Mouse (Mus musculus): Measurements from ENCODE around the gene Mbtps1. TPM values are rescaled to one million over a fixed set of nuclear protein-coding genes. Genes with fewer than 3 reads are reported as not detected.
A peak's percentile ranks its signal among the peaks of the same experiment; 100 is the strongest.

Gene Mbtps1
- polyA plus RNA-seq, 1 experiment from 2014 or later, result 131 TPM

DNA sequence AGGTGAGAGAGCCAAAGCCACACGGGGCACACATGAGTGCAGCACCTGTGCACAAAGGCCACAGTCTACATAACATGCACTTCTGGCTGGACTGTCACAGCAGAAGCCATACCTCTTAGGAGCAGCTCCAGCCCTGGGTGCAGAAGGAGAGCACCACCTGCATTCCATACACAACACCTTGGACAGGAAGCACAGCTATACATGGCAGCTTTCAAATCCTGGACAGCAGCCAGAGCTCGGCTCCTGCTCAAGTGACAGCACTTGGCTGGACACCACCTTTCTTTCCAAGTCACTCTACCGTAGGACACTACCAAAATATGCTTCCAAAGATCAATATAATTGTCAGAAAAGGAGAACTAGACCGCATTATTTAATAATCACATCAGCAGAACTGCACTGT lies 45.1 kb downstream of the Mbtps1 start:
- Histone ChIP-seq H3K4me3 (ENCODE audit: low read length) (no peak overlapping the region), H3K4me1 (ENCODE audit: insufficient read depth, low read length) (no peaks in the 10 kb centered on the region), H3K4me2 (replicated peaks; ENCODE audit: low read depth, low read length) (no peak overlapping the region), H3K27me3 (ENCODE audit: insufficient read depth, low read length) (no peaks in the 10 kb centered on the region), H3K9me3 (ENCODE audit: low read length) (no peaks in the 10 kb centered on the region), H3K36me3 (ENCODE audit: insufficient read depth, low read length) (peaks cover 87% of the 10 kb centered on the region), H3K27ac (ENCODE audit: low read length) (no peak overlapping the region), H3K9ac (replicated peaks; ENCODE audit: low read length) (no peak overlapping the region)
- 86% methylated on average over 4 of the region's 4 CpGs for WGBS
- ATAC-seq (ENCODE audit: low FRiP score, low TSS enrichment), result no peak

GRCm38 (mm10) chr8:119511722-119512121 lies 46.8 kb downstream of the Mbtps1 start:
- H3K4me2 ChIP-seq (replicated peaks; ENCODE audit: low read depth, low read length), result no peak overlapping the region
- 97% methylated on average over 7 of the region's 7 CpGs for WGBS

GRCm38 (mm10) chr8:119510471-119510870 lies 48.1 kb downstream of the Mbtps1 start:
- Histone ChIP-seq H3K4me1 (ENCODE audit: insufficient read depth, low read length) (no peaks in the 10 kb centered on the region), H3K27me3 (ENCODE audit: insufficient read depth, low read length) (no peaks in the 10 kb centered on the region), H3K27ac (ENCODE audit: low read length) (no peak overlapping the region), H3K9ac (replicated peaks; ENCODE audit: low read length) (no peak overlapping the region), H3K4me3 (ENCODE audit: low read length) (no peak overlapping the region), H3K36me3 (ENCODE audit: insufficient read depth, low read length) (peaks cover 79% of the 10 kb centered on the region), H3K9me3 (ENCODE audit: low read length) (no peaks in the 10 kb centered on the region), H3K4me2 (replicated peaks; ENCODE audit: low read depth, low read length) (no peak overlapping the region)
- 88% methylated on average over 9 of the region's 9 CpGs for WGBS
- no peak for ATAC-seq (ENCODE audit: low FRiP score, low TSS enrichment)

More at GRCm38 (mm10) chr8:119511722-119512121, 46.8 kb downstream of the Mbtps1 start:
- Histone ChIP-seq H3K9me3 (ENCODE audit: low read length) (no peaks in the 10 kb centered on the region), H3K4me1 (ENCODE audit: insufficient read depth, low read length) (no peaks in the 10 kb centered on the region), H3K27ac (ENCODE audit: low read length) (no peak overlapping the region), H3K4me3 (ENCODE audit: low read length) (no peak overlapping the region), H3K9ac (replicated peaks; ENCODE audit: low read length) (no peak overlapping the region), H3K27me3 (ENCODE audit: insufficient read depth, low read length) (no peaks in the 10 kb centered on the region), H3K36me3 (ENCODE audit: insufficient read depth, low read length) (peaks cover 83% of the 10 kb centered on the region)
- ATAC-seq (ENCODE audit: low FRiP score, low TSS enrichment), result no peak

DNA sequence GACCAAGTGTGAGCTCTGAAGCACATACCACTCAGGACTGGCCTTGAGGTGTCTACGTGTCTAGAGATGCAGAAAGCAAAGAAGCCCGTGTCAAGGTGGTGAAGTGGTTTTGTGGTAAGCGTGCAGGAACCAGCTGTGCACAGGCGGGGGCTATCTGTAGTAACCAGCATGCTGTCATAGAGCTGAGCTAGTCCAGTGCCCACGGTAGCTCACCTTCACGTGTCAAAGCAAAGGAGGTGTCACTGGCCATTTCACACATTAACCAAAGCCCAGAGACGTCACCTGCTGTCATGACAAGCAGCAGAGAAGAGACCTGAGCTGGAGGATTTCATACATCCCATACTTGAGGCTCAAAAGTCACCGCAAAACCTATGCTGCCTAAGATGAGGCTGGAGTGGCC lies 52.4 kb downstream of the Mbtps1 start:
- Histone ChIP-seq H3K4me3 (ENCODE audit: low read length) (no peak overlapping the region), H3K27me3 (ENCODE audit: insufficient read depth, low read length) (no peaks in the 10 kb centered on the region), H3K27ac (ENCODE audit: low read length) (no peak overlapping the region), H3K9ac (replicated peaks; ENCODE audit: low read length) (no peak overlapping the region), H3K9me3 (ENCODE audit: low read length) (no peaks in the 10 kb centered on the region), H3K36me3 (ENCODE audit: insufficient read depth, low read length) (peaks cover 41% of the 10 kb centered on the region), H3K4me2 (replicated peaks; ENCODE audit: low read depth, low read length) (no peak overlapping the region), H3K4me1 (ENCODE audit: insufficient read depth, low read length) (0 out of 2 replicates have a peak, but pooled peaks cover 6% of the 10 kb centered on the region)
- ATAC-seq (ENCODE audit: low FRiP score, low TSS enrichment), result no peak
- WGBS, result 79% methylated on average over 8 of the region's 8 CpGs

GRCm38 (mm10) chr8:119505488-119505887 lies 53.0 kb downstream of the Mbtps1 start:
- peaks cover 37% of the 10 kb centered on the region for H3K36me3 ChIP-seq (ENCODE audit: insufficient read depth, low read length)
- H3K4me1 ChIP-seq (ENCODE audit: insufficient read depth, low read length), result 0 out of 2 replicates have a peak, but pooled peaks cover 6% of the 10 kb centered on the region

DNA sequence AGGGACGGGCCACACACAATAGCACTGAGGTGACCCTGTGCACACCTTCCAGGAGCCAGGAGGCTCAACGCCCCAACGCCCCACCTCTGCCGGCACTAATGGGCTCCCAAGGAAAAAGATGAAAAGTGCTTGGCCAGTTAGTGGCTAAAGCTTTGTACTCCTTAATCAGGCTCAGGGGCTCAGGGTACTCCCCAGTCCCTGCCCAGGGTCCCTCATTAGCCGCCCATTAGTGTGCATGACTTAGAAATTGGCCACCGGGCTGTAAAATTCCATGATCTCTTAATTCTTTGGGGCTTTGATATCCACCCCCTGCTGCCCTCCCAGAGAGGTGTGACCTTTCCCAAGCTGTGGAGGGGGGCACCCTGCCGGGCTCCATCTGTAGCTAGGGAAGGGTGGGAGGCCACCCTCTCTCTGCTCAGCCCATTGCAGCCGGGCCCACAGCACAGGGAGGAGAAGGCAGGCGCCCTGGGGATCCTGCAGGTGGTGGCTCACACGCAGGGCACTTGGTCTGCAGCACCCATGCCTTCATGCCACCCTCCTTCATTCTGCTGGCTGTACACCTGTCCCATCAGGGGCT lies 55.3 kb downstream of the Mbtps1 start:
- WGBS, result 31% methylated on average over 9 of the region's 10 CpGs
- Histone ChIP-seq H3K9ac (replicated peaks; ENCODE audit: low read length) (no peak overlapping the region), H3K9me3 (ENCODE audit: low read length) (no peaks in the 10 kb centered on the region), H3K27me3 (ENCODE audit: insufficient read depth, low read length) (no peaks in the 10 kb centered on the region), H3K4me1 (ENCODE audit: insufficient read depth, low read length) (0 out of 2 replicates have a peak, but pooled peaks cover 6% of the 10 kb centered on the region), H3K4me3 (ENCODE audit: low read length) (no peak overlapping the region), H3K36me3 (ENCODE audit: insufficient read depth, low read length) (peaks cover 15% of the 10 kb centered on the region), H3K27ac (ENCODE audit: low read length) (no peak overlapping the region), H3K4me2 (replicated peaks; ENCODE audit: low read depth, low read length) (no peak overlapping the region)
- no peak for ATAC-seq (ENCODE audit: low FRiP score, low TSS enrichment)

More at GRCm38 (mm10) chr8:119505488-119505887, 53.0 kb downstream of the Mbtps1 start:
- no peak for ATAC-seq (ENCODE audit: low FRiP score, low TSS enrichment)
- Histone ChIP-seq H3K27ac (ENCODE audit: low read length) (no peak overlapping the region), H3K9me3 (ENCODE audit: low read length) (no peaks in the 10 kb centered on the region), H3K4me3 (ENCODE audit: low read length) (no peak overlapping the region), H3K4me2 (replicated peaks; ENCODE audit: low read depth, low read length) (no peak overlapping the region), H3K9ac (replicated peaks; ENCODE audit: low read length) (no peak overlapping the region), H3K27me3 (ENCODE audit: insufficient read depth, low read length) (no peaks in the 10 kb centered on the region)
- WGBS, result 61% methylated on average over 9 of the region's 9 CpGs

- Histone ChIP-seq H3K9ac (replicated peaks; ENCODE audit: low read length) (0 out of 2 replicates have a peak overlapping the region, but pooled peaks have one; percentile 1), H3K36me3 (ENCODE audit: insufficient read depth, low read length) (peaks cover 5% of the 10 kb centered on the region), H3K27ac (ENCODE audit: low read length) (no peak overlapping the region), H3K9me3 (ENCODE audit: low read length) (no peaks in the 10 kb centered on the region), H3K4me2 (replicated peaks; ENCODE audit: low read depth, low read length) (no peak overlapping the region), H3K4me1 (ENCODE audit: insufficient read depth, low read length) (0 out of 2 replicates have a peak, but pooled peaks cover 6% of the 10 kb centered on the region), H3K27me3 (ENCODE audit: insufficient read depth, low read length) (no peaks in the 10 kb centered on the region), H3K4me3 (ENCODE audit: low read length) (no peak overlapping the region)
- no peak for ATAC-seq (ENCODE audit: low FRiP score, low TSS enrichment)
- WGBS, result 33% methylated on average over 4 of the region's 4 CpGs
Measured at GRCm38 (mm10) chr8:119502111-119502510, 56.4 kb downstream of the Mbtps1 start.

DNA sequence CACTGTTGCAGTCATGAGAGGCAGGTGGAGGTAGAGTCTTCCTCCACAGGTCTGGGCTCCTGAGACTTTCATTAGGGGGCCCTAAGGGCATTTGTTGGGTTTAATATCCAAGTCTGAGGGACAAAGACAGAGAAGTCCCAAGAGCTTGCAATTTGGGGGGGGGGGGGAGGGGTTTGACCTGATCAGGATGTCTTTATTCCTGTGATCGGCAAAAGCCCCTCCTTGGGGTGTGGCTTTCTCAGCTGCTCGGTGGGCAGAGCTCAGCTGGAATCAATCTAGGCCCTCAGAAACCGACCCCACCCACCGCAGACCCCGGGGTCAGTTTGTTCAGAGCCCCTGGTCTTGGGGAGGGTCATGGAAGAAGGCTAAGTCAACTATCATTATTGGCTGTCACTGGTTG lies 56.9 kb downstream of the Mbtps1 start, which contains the start of gene Slc38a8:
Gene Slc38a8, minus strand, starts transcription at position 101 of the 400 bp plus-strand sequence.
- no peak within 1 kb of the TSS for H3K4me3 ChIP-seq (ENCODE audit: low read length)
- no peaks in the 10 kb centered on the region for H3K27me3 ChIP-seq (ENCODE audit: insufficient read depth, low read length)
- 0 out of 2 replicates have a peak within 1 kb of the TSS, but pooled peaks have one; percentile 1 for H3K9ac ChIP-seq (replicated peaks; ENCODE audit: low read length)
- no peak within 1 kb of the TSS for H3K27ac ChIP-seq (ENCODE audit: low read length)
- ATAC-seq (ENCODE audit: low FRiP score, low TSS enrichment), result no peak
- H3K9me3 ChIP-seq (ENCODE audit: low read length), result no peaks in the 10 kb centered on the region
- peaks cover 4% of the 10 kb centered on the region; the same call in 1 of the 2 replicates for H3K36me3 ChIP-seq (ENCODE audit: insufficient read depth, low read length)
- WGBS, result 43% methylated on average over 5 of the region's 5 CpGs
- 0 out of 2 replicates have a peak, but pooled peaks cover 6% of the 10 kb centered on the region for H3K4me1 ChIP-seq (ENCODE audit: insufficient read depth, low read length)
- H3K4me2 ChIP-seq (replicated peaks; ENCODE audit: low read depth, low read length), result no peak within 1 kb of the TSS

- H3K27ac ChIP-seq (ENCODE audit: low read length), result no peak overlapping the region
- H3K9ac ChIP-seq (replicated peaks; ENCODE audit: low read length), result no peak overlapping the region
- 0 out of 2 replicates have a peak, but pooled peaks cover 6% of the 10 kb centered on the region for H3K4me1 ChIP-seq (ENCODE audit: insufficient read depth, low read length)
- H3K36me3 ChIP-seq (ENCODE audit: insufficient read depth, low read length), result no peaks in the 10 kb centered on the region
- no peak for ATAC-seq (ENCODE audit: low FRiP score, low TSS enrichment)
- H3K4me3 ChIP-seq (ENCODE audit: low read length), result no peak overlapping the region
- H3K9me3 ChIP-seq (ENCODE audit: low read length), result no peaks in the 10 kb centered on the region
- 89% methylated on average over 2 of the region's 2 CpGs for WGBS
- no peak overlapping the region for H3K4me2 ChIP-seq (replicated peaks; ENCODE audit: low read depth, low read length)
- H3K27me3 ChIP-seq (ENCODE audit: insufficient read depth, low read length), result no peaks in the 10 kb centered on the region
Measured at GRCm38 (mm10) chr8:119499836-119500235, 58.7 kb downstream of the Mbtps1 start.

DNA sequence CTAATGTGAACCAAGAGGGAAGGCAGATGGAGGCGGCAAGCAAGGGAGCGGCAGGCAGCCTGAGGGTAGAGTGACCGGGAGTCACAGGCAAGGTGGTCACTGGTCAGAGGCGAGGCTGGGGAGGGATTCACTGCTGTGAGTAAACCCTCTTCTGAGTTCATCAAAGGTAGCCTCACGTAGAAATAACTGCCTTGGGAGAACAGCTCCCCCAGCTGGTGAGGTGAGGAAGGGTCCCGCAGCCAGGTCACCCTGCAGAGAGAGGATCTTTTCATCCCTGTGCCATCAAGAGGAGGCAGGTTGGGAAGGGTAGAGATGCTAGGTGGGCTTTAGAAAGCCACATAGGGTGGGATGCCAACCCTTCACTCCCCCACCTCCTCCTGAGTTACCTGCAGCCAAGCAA lies 61.7 kb downstream of the Mbtps1 start:
- no peak overlapping the region for H3K27ac ChIP-seq (ENCODE audit: low read length)
- H3K27me3 ChIP-seq (ENCODE audit: insufficient read depth, low read length), result no peaks in the 10 kb centered on the region
- H3K36me3 ChIP-seq (ENCODE audit: insufficient read depth, low read length), result no peaks in the 10 kb centered on the region
- no peak overlapping the region for H3K4me2 ChIP-seq (replicated peaks; ENCODE audit: low read depth, low read length)
- no peak overlapping the region for H3K4me3 ChIP-seq (ENCODE audit: low read length)
- 0 out of 2 replicates have a peak, but pooled peaks cover 1% of the 10 kb centered on the region for H3K4me1 ChIP-seq (ENCODE audit: insufficient read depth, low read length)
- 0 out of 2 replicates have a peak, but pooled peaks have one; percentile 20 for ATAC-seq (ENCODE audit: low FRiP score, low TSS enrichment)
- no peak overlapping the region for H3K9ac ChIP-seq (replicated peaks; ENCODE audit: low read length)
- H3K9me3 ChIP-seq (ENCODE audit: low read length), result no peaks in the 10 kb centered on the region
- 23% methylated on average over 6 of the region's 6 CpGs for WGBS
